Mouse (Mus musculus): ENCODE measurements at regions not wholly inside any gene's neighbourhood (a gene's known extent, or its start where the extent isn't known, plus 50 kb on each side); places are given as distances from the start of the nearest gene placed in this dataset.

DNA sequence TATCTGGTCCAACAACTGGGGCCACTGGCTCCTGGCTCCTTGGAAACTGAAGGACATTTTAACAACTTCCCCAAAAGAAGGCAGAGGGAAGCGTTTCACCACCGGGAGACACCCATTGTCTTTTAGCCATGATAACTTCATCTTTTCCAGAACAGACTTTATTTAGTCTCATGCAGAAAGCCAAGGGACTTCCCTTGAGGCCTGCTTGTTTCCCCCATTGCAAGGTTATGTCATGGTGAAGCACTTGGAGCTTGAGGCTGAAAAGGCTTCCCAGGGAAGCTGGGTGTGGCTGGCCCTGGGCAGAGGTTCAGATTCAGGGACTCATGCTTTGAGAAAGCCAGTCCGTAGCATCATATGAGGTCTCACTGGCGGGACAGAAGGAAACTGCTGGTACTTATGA is 166.3 kb upstream of the Ado start:
- no peak overlapping the region for H3K9ac ChIP-seq (ENCODE audit: low read length)
- ATAC-seq (ENCODE audit: insufficient number of reproducible peaks, insufficient read depth, low FRiP score, low read depth) = no peak
- no peaks in the 10 kb centered on the region for H3K36me3 ChIP-seq (ENCODE audit: control insufficient read depth, insufficient read depth, low read length)

DNA sequence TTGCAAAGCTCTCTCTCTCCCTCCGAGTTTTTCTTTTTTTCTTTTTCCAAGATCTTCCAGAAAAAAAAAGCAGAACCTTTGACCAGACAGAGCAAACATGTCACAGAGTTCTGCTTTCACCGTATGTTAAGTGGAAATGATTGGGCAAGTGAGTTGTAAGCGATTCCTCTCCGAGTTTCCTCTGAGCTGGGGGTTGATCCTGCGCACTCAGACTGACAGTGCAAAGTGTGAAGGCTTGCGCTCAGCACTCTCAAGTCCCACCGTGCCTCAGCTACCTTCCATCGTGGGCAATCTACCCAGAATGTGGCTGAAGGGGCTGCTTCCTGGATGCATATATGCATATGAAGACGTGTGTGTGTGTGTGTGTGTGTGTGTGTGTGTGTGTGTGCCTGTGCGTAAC is 164.3 kb upstream of the Ado start:
- Histone ChIP-seq H3K36me3 (ENCODE audit: control insufficient read depth, insufficient read depth, low read length) (no peaks in the 10 kb centered on the region), H3K27ac (replicated peaks in 1 of 2; ENCODE audit: control insufficient read depth in 1 of 2, insufficient read depth in 1 of 2, low read depth in 2 of 2, low read length in 2 of 2) (no peak overlapping the region), H3K9me3 (ENCODE audit: control insufficient read depth, low read length) (peaks cover 6% of the 10 kb centered on the region), H3K27me3 (ENCODE audit: control insufficient read depth, insufficient read depth, low read length) (no peaks in the 10 kb centered on the region), H3K4me2 (ENCODE audit: low read length) (no peak overlapping the region), H3K9ac (ENCODE audit: low read length) (no peak overlapping the region), H3K4me3 (ENCODE audit: control insufficient read depth in 1 of 2, insufficient read depth in 1 of 2, low read depth in 1 of 2, low read length in 2 of 2) (no peak overlapping the region), H3K4me1 (ENCODE audit: control insufficient read depth in 2 of 2, insufficient read depth in 2 of 2, low read length in 2 of 2) (no peaks in the 10 kb centered on the region)
- WGBS = 74% methylated on average over 10 of the region's 10 CpGs
- ATAC-seq (ENCODE audit: insufficient number of reproducible peaks, insufficient read depth, low FRiP score, low read depth) = no peak

More for the DNA sequence above, 166.3 kb upstream of the Ado start:
- H3K9me3 ChIP-seq (ENCODE audit: control insufficient read depth, low read length) = peaks cover 6% of the 10 kb centered on the region
- 71% methylated on average over 4 of the region's 4 CpGs for WGBS
- H3K27ac ChIP-seq (replicated peaks in 1 of 2; ENCODE audit: control insufficient read depth in 1 of 2, insufficient read depth in 1 of 2, low read depth in 2 of 2, low read length in 2 of 2) = no peak overlapping the region
- H3K4me1 ChIP-seq (ENCODE audit: control insufficient read depth in 2 of 2, insufficient read depth in 2 of 2, low read length in 2 of 2) = no peaks in the 10 kb centered on the region
- no peaks in the 10 kb centered on the region for H3K27me3 ChIP-seq (ENCODE audit: control insufficient read depth, insufficient read depth, low read length)
- H3K4me3 ChIP-seq (ENCODE audit: control insufficient read depth in 1 of 2, insufficient read depth in 1 of 2, low read depth in 1 of 2, low read length in 2 of 2) = no peak overlapping the region
- H3K4me2 ChIP-seq (ENCODE audit: low read length) = no peak overlapping the region

DNA sequence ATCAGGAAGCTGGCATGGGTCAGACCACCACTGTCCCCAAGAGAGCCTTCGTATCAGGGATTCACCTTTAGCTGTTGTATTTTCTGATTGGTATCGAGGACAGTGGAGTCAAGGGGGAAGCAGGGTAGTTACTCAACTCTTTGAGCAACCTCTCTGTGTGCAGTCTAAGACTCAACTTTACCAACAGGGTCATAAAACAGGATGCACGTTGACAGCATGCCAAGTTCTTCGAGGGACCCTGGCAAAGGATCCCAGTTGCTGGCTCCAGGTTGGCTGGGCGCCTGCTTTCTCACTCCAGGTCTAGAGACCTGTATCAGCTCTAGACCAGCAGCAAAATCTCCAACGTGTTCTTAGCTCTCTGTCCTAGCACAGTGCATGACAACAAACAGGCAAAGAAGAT is 163.9 kb upstream of the Ado start:
- ATAC-seq (ENCODE audit: insufficient number of reproducible peaks, insufficient read depth, low FRiP score, low read depth) = no peak
- Histone ChIP-seq H3K36me3 (ENCODE audit: control insufficient read depth, insufficient read depth, low read length) (no peaks in the 10 kb centered on the region), H3K4me1 (ENCODE audit: control insufficient read depth in 2 of 2, insufficient read depth in 2 of 2, low read length in 2 of 2) (no peaks in the 10 kb centered on the region), H3K4me2 (ENCODE audit: low read length) (no peak overlapping the region), H3K27me3 (ENCODE audit: control insufficient read depth, insufficient read depth, low read length) (no peaks in the 10 kb centered on the region), H3K9ac (ENCODE audit: low read length) (no peak overlapping the region), H3K4me3 (ENCODE audit: control insufficient read depth in 1 of 2, insufficient read depth in 1 of 2, low read depth in 1 of 2, low read length in 2 of 2) (no peak overlapping the region), H3K9me3 (ENCODE audit: control insufficient read depth, low read length) (peaks cover 6% of the 10 kb centered on the region), H3K27ac (replicated peaks in 1 of 2; ENCODE audit: control insufficient read depth in 1 of 2, insufficient read depth in 1 of 2, low read depth in 2 of 2, low read length in 2 of 2) (no peak overlapping the region)
- WGBS = 53% methylated on average over 6 of the region's 6 CpGs

DNA sequence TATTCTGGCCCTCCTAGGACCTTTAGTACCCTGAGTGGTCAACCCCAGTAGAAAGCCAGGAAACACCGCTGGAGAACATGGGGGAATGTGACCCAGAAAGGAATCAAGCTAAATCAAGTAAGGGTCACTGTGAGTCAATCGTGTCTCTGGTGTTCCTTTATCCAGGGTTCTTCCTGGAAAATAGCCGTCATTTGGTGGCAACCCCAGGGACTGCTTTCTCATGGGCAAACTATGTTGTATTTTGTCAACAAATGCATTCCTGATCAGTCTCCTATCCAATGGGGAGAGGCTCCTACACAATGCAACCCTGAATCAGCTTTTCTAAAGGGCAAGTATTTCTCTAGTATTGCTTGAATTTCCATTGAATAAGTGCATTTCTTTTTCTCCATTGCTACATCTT is 163.2 kb upstream of the Ado start:
- H3K9ac ChIP-seq (ENCODE audit: low read length) = no peak overlapping the region
- no peaks in the 10 kb centered on the region for H3K4me1 ChIP-seq (ENCODE audit: control insufficient read depth in 2 of 2, insufficient read depth in 2 of 2, low read length in 2 of 2)
- no peak overlapping the region for H3K4me3 ChIP-seq (ENCODE audit: control insufficient read depth in 1 of 2, insufficient read depth in 1 of 2, low read depth in 1 of 2, low read length in 2 of 2)
- H3K27ac ChIP-seq (replicated peaks in 1 of 2; ENCODE audit: control insufficient read depth in 1 of 2, insufficient read depth in 1 of 2, low read depth in 2 of 2, low read length in 2 of 2) = no peak overlapping the region
- peaks cover 6% of the 10 kb centered on the region for H3K9me3 ChIP-seq (ENCODE audit: control insufficient read depth, low read length)
- no peak overlapping the region for H3K4me2 ChIP-seq (ENCODE audit: low read length)
- no peak for ATAC-seq (ENCODE audit: insufficient number of reproducible peaks, insufficient read depth, low FRiP score, low read depth)
- H3K27me3 ChIP-seq (ENCODE audit: control insufficient read depth, insufficient read depth, low read length) = no peaks in the 10 kb centered on the region
- WGBS = 73% methylated on average over 3 of the region's 3 CpGs
- H3K36me3 ChIP-seq (ENCODE audit: control insufficient read depth, insufficient read depth, low read length) = no peaks in the 10 kb centered on the region

DNA sequence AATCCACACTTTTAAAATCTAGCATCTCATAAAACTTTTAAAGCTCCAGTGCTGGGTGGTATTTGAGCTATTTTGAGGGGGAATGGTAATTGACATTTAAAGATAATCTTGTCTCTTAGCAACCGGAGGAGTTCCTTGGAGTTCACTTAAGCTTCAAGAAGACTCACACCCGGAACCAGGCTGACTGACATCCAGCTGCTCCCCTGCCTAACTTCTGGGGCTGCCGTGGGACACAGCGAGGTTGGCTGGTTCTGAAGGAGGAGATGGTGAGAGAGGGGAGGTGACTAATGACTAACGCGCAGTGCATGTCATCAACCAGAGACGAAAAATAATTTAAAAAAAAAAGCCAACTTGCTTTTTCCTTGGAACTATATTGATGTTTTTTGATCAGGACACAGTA is 157.7 kb upstream of the Ado start:
- H3K27ac ChIP-seq (replicated peaks in 1 of 2; ENCODE audit: control insufficient read depth in 1 of 2, insufficient read depth in 1 of 2, low read depth in 2 of 2, low read length in 2 of 2) = no peak overlapping the region
- no peak overlapping the region for H3K4me2 ChIP-seq (ENCODE audit: low read length)
- no peak overlapping the region for H3K4me3 ChIP-seq (ENCODE audit: control insufficient read depth in 1 of 2, insufficient read depth in 1 of 2, low read depth in 1 of 2, low read length in 2 of 2)
- no peak overlapping the region for H3K9ac ChIP-seq (ENCODE audit: low read length)
- H3K4me1 ChIP-seq (ENCODE audit: control insufficient read depth in 2 of 2, insufficient read depth in 2 of 2, low read length in 2 of 2) = peaks cover 3 to 6% of the 10 kb centered on the region in 2 experiments; a peak in 3 of 4 replicates
- 51% methylated on average over 7 of the region's 7 CpGs for WGBS
- no peaks in the 10 kb centered on the region for H3K27me3 ChIP-seq (ENCODE audit: control insufficient read depth, insufficient read depth, low read length)
- peaks cover 3% of the 10 kb centered on the region for H3K9me3 ChIP-seq (ENCODE audit: control insufficient read depth, low read length)
- no peak for ATAC-seq (ENCODE audit: insufficient number of reproducible peaks, insufficient read depth, low FRiP score, low read depth)
- H3K36me3 ChIP-seq (ENCODE audit: control insufficient read depth, insufficient read depth, low read length) = no peaks in the 10 kb centered on the region

DNA sequence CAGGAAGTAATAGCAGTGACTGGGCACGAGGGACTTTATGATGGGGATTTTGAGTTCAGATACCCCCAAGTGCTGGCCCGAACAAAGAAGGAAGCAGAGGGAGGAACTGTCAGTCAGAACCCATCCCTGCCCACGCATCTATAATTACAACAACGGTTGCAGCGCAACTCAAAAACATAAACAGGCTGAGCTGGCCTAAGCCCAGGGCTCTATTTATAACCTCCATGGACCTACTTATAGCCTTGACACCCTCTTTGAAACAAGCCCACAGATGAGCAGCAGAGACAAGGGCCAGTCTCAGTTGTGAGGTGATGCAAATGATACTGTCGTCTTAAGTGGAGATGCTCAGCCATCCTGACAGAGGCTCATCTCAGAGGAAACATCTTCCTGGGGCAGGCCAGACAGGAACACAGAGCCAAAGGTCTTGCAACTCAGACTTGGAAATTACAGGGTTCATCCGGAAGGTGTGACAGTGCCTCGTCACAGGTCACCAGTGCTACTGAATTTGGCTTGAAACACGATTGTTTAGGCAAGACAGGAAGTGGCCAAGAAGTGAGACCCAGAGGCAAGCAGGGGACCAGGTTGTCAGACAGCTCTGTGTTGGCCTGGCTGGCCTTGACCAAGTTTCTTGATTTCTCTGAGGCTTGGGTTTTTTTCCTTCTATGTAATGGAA is 154.2 kb upstream of the Ado start:
- Histone ChIP-seq H3K27ac (replicated peaks in 1 of 2; ENCODE audit: control insufficient read depth in 1 of 2, insufficient read depth in 1 of 2, low read depth in 2 of 2, low read length in 2 of 2) (no peak overlapping the region), H3K27me3 (ENCODE audit: control insufficient read depth, insufficient read depth, low read length) (no peaks in the 10 kb centered on the region), H3K9me3 (ENCODE audit: control insufficient read depth, low read length) (no peaks in the 10 kb centered on the region), H3K4me3 (ENCODE audit: control insufficient read depth in 1 of 2, insufficient read depth in 1 of 2, low read depth in 1 of 2, low read length in 2 of 2) (no peak overlapping the region), H3K4me2 (ENCODE audit: low read length) (no peak overlapping the region), H3K36me3 (ENCODE audit: control insufficient read depth, insufficient read depth, low read length) (no peaks in the 10 kb centered on the region), H3K4me1 (ENCODE audit: control insufficient read depth in 2 of 2, insufficient read depth in 2 of 2, low read length in 2 of 2) (peaks cover 3 to 6% of the 10 kb centered on the region in 2 experiments; a peak in 3 of 4 replicates), H3K9ac (ENCODE audit: low read length) (no peak overlapping the region)
- WGBS = 45% methylated on average over 9 of the region's 9 CpGs
- no peak for ATAC-seq (ENCODE audit: insufficient number of reproducible peaks, insufficient read depth, low FRiP score, low read depth)

DNA sequence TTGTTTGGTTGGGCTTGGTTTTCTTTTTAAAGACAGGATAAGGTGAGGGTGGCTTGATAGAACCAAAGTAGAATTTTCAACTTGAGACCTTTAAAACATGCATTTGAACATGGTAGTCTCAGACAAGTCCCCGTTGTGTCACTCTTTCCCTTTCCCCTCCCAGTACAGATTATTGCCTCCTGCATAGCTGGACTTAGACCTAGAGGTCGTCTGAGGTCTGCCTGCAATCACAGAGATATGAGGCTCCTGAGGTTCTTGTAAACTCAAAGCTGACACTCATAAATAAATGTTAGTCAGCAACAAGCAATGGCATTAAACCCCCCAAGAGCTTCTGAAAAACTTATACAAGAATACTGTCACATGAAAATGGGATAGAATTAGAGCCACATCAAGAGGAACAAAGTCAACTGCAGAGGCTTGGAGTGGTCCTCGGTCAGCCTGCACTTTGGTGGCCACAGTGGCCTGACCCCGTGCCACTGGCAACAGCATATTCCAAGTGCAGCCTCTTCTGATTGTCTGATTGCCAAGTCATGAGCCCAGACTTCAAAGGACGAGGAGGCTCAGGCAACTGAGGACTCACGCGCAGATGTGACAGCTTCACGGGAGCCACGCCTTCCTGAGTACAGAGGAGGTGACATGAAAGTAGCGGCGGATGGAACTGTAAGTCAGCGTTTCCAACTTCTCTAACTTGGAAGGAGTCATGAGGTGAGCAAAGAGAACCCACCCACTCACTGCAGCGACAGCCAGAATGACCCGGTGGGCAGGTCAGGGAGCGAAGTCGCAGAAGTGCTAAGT is 148.8 kb upstream of the Ado start:
- ATAC-seq (ENCODE audit: insufficient number of reproducible peaks, insufficient read depth, low FRiP score, low read depth) = no peak
- Histone ChIP-seq H3K4me3 (ENCODE audit: control insufficient read depth in 1 of 2, insufficient read depth in 1 of 2, low read depth in 1 of 2, low read length in 2 of 2) (no peak overlapping the region), H3K9me3 (ENCODE audit: control insufficient read depth, low read length) (no peaks in the 10 kb centered on the region), H3K27ac (replicated peaks in 1 of 2; ENCODE audit: control insufficient read depth in 1 of 2, insufficient read depth in 1 of 2, low read depth in 2 of 2, low read length in 2 of 2) (no peak overlapping the region), H3K4me2 (ENCODE audit: low read length) (peak overlapping the region; percentile 23; the same call in 1 of the 2 replicates), H3K4me1 (ENCODE audit: control insufficient read depth in 2 of 2, insufficient read depth in 2 of 2, low read length in 2 of 2) (peaks cover under 1 to 3% of the 10 kb centered on the region in 2 experiments; a peak in 3 of 4 replicates), H3K36me3 (ENCODE audit: control insufficient read depth, insufficient read depth, low read length) (no peaks in the 10 kb centered on the region), H3K9ac (ENCODE audit: low read length) (no peak overlapping the region), H3K27me3 (ENCODE audit: control insufficient read depth, insufficient read depth, low read length) (no peaks in the 10 kb centered on the region)
- WGBS = 47% methylated on average over 16 of the region's 16 CpGs
